Mouse (Mus musculus): ENCODE data around the gene Prkcb. TPM values are rescaled to one million over a fixed set of nuclear protein-coding genes. Genes with fewer than 3 reads are reported as not detected.

The Prkcb gene
- polyA plus RNA-seq, 1 experiment from 2014 or later: 4.6 TPM

- WGBS: under 1% methylated on average over 21 of the region's 21 CpGs
- peak; percentile 65 for DNase-seq (ENCODE audit: extremely low spot score, low spot score)
- Histone ChIP-seq H3K4me3 (peak overlapping the region; percentile 43), H3K36me3 (replicated peaks) (no peaks in the 10 kb centered on the region), H3K4me1 (peaks cover 25% of the 10 kb centered on the region), H3K27me3 (ENCODE audit: poor library complexity, severe bottlenecking) (peaks cover 5% of the 10 kb centered on the region; the same call in 1 of the 2 replicates), H3K27ac (peak overlapping the region; percentile 81), H3K9me3 (no peaks in the 10 kb centered on the region)
Observed at GRCm38 (mm10) chr7:122404571-122405393, 116.2 kb downstream of the Prkcb start.

- 80% methylated on average over 13 of the region's 13 CpGs for WGBS
- no peak overlapping the region for H3K4me3 ChIP-seq
- H3K27ac ChIP-seq: no peak overlapping the region
- H3K4me1 ChIP-seq: peaks cover 25% of the 10 kb centered on the region
- no peak for DNase-seq (ENCODE audit: extremely low spot score, low spot score)
- no peaks in the 10 kb centered on the region for H3K36me3 ChIP-seq (replicated peaks)
- no peaks in the 10 kb centered on the region for H3K9me3 ChIP-seq
- peaks cover 5% of the 10 kb centered on the region; the same call in 1 of the 2 replicates for H3K27me3 ChIP-seq (ENCODE audit: poor library complexity, severe bottlenecking)
Observed at GRCm38 (mm10) chr7:122406625-122407024, 118.1 kb downstream of the Prkcb start.

- H3K27me3 ChIP-seq (ENCODE audit: poor library complexity, severe bottlenecking): no peaks in the 10 kb centered on the region; the same call in 1 of the 2 replicates
- WGBS: 86% methylated on average over 6 of the region's 6 CpGs
- no peak for DNase-seq (ENCODE audit: extremely low spot score, low spot score)
- no peak overlapping the region for H3K27ac ChIP-seq
- H3K4me1 ChIP-seq: peaks cover 15% of the 10 kb centered on the region
- H3K36me3 ChIP-seq (replicated peaks): no peaks in the 10 kb centered on the region
- H3K9me3 ChIP-seq: no peaks in the 10 kb centered on the region
- no peak overlapping the region for H3K4me3 ChIP-seq
Observed at GRCm38 (mm10) chr7:122409945-122410344, 121.4 kb downstream of the Prkcb start.

- H3K36me3 ChIP-seq (replicated peaks): no peaks in the 10 kb centered on the region
- 88% methylated on average over 3 of the region's 3 CpGs for WGBS
- no peak overlapping the region for H3K4me3 ChIP-seq
- H3K9me3 ChIP-seq: no peaks in the 10 kb centered on the region
- H3K4me1 ChIP-seq: peaks cover 8% of the 10 kb centered on the region; the same call in 1 of the 2 replicates
- H3K27ac ChIP-seq: no peak overlapping the region
- H3K27me3 ChIP-seq (ENCODE audit: poor library complexity, severe bottlenecking): no peaks in the 10 kb centered on the region; the same call in 1 of the 2 replicates
- DNase-seq (ENCODE audit: extremely low spot score, low spot score): no peak
Observed at GRCm38 (mm10) chr7:122410873-122411272, 122.3 kb downstream of the Prkcb start.

GRCm38 (mm10) chr7:122413231-122413630 lies 124.7 kb downstream of the Prkcb start:
- Histone ChIP-seq H3K36me3 (replicated peaks) (no peaks in the 10 kb centered on the region), H3K4me3 (no peak overlapping the region), H3K4me1 (no peaks in the 10 kb centered on the region), H3K27me3 (ENCODE audit: poor library complexity, severe bottlenecking) (no peaks in the 10 kb centered on the region), H3K27ac (no peak overlapping the region), H3K9me3 (no peaks in the 10 kb centered on the region)
- no peak for DNase-seq (ENCODE audit: extremely low spot score, low spot score)
- WGBS: 87% methylated on average over 6 of the region's 6 CpGs

- no peak overlapping the region for H3K27ac ChIP-seq
Observed at GRCm38 (mm10) chr7:122414146-122414545, 125.6 kb downstream of the Prkcb start.

GRCm38 (mm10) chr7:122414608-122415007 lies 126.1 kb downstream of the Prkcb start:
- H3K9me3 ChIP-seq: no peaks in the 10 kb centered on the region
- no peaks in the 10 kb centered on the region for H3K4me1 ChIP-seq
- no peak for DNase-seq (ENCODE audit: extremely low spot score, low spot score)
- 96% methylated on average over 6 of the region's 6 CpGs for WGBS
- H3K36me3 ChIP-seq (replicated peaks): no peaks in the 10 kb centered on the region
- H3K4me3 ChIP-seq: no peak overlapping the region
- H3K27me3 ChIP-seq (ENCODE audit: poor library complexity, severe bottlenecking): no peaks in the 10 kb centered on the region
- H3K27ac ChIP-seq: no peak overlapping the region

More at GRCm38 (mm10) chr7:122414146-122414545, 125.6 kb downstream of the Prkcb start:
- WGBS: 90% methylated on average over 10 of the region's 10 CpGs
- H3K4me3 ChIP-seq: no peak overlapping the region
- no peaks in the 10 kb centered on the region for H3K36me3 ChIP-seq (replicated peaks)
- no peaks in the 10 kb centered on the region for H3K9me3 ChIP-seq
- no peaks in the 10 kb centered on the region for H3K27me3 ChIP-seq (ENCODE audit: poor library complexity, severe bottlenecking)
- no peaks in the 10 kb centered on the region for H3K4me1 ChIP-seq
- no peak for DNase-seq (ENCODE audit: extremely low spot score, low spot score)

- H3K9me3 ChIP-seq: no peaks in the 10 kb centered on the region
- DNase-seq (ENCODE audit: extremely low spot score, low spot score): no peak
- WGBS: 88% methylated on average over 9 of the region's 9 CpGs
- H3K4me1 ChIP-seq: no peaks in the 10 kb centered on the region
- no peaks in the 10 kb centered on the region for H3K27me3 ChIP-seq (ENCODE audit: poor library complexity, severe bottlenecking)
- H3K36me3 ChIP-seq (replicated peaks): no peaks in the 10 kb centered on the region
- no peak overlapping the region for H3K4me3 ChIP-seq
- H3K27ac ChIP-seq: no peak overlapping the region
Observed at GRCm38 (mm10) chr7:122415387-122415786, 126.8 kb downstream of the Prkcb start.

- 88% methylated on average over 12 of the region's 12 CpGs for WGBS
- no peak overlapping the region for H3K27ac ChIP-seq
- H3K4me3 ChIP-seq: no peak overlapping the region
- H3K36me3 ChIP-seq (replicated peaks): no peaks in the 10 kb centered on the region
- peaks cover 3% of the 10 kb centered on the region; the same call in 1 of the 2 replicates for H3K4me1 ChIP-seq
- no peak for DNase-seq (ENCODE audit: extremely low spot score, low spot score)
- H3K9me3 ChIP-seq: no peaks in the 10 kb centered on the region
- H3K27me3 ChIP-seq (ENCODE audit: poor library complexity, severe bottlenecking): no peaks in the 10 kb centered on the region
Observed at GRCm38 (mm10) chr7:122415904-122416303, 127.4 kb downstream of the Prkcb start.

- 78% methylated on average over 3 of the region's 3 CpGs for WGBS
- no peak for DNase-seq (ENCODE audit: extremely low spot score, low spot score)
- no peaks in the 10 kb centered on the region for H3K27me3 ChIP-seq (ENCODE audit: poor library complexity, severe bottlenecking)
- H3K4me3 ChIP-seq: no peak overlapping the region
- no peak overlapping the region for H3K27ac ChIP-seq
- H3K4me1 ChIP-seq: peaks cover 9% of the 10 kb centered on the region
- no peaks in the 10 kb centered on the region for H3K9me3 ChIP-seq
- H3K36me3 ChIP-seq (replicated peaks): no peaks in the 10 kb centered on the region
Observed at GRCm38 (mm10) chr7:122418551-122418950, 130.0 kb downstream of the Prkcb start.

GRCm38 (mm10) chr7:122423816-122424215 lies 135.3 kb downstream of the Prkcb start:
- DNase-seq (ENCODE audit: extremely low spot score, low spot score): no peak
- Histone ChIP-seq H3K27ac (no peak overlapping the region), H3K4me3 (no peak overlapping the region), H3K27me3 (ENCODE audit: poor library complexity, severe bottlenecking) (no peaks in the 10 kb centered on the region), H3K9me3 (no peaks in the 10 kb centered on the region), H3K4me1 (peaks cover 12% of the 10 kb centered on the region), H3K36me3 (replicated peaks) (no peaks in the 10 kb centered on the region)
- 71% methylated on average over 4 of the region's 4 CpGs for WGBS

GRCm38 (mm10) chr7:122429134-122429533 lies 140.6 kb downstream of the Prkcb start:
- Histone ChIP-seq H3K9me3 (no peaks in the 10 kb centered on the region), H3K4me3 (no peak overlapping the region), H3K36me3 (replicated peaks) (no peaks in the 10 kb centered on the region), H3K27me3 (ENCODE audit: poor library complexity, severe bottlenecking) (no peaks in the 10 kb centered on the region), H3K4me1 (no peaks in the 10 kb centered on the region), H3K27ac (no peak overlapping the region)
- 91% methylated on average over 5 of the region's 5 CpGs for WGBS
- no peak for DNase-seq (ENCODE audit: extremely low spot score, low spot score)

GRCm38 (mm10) chr7:122432401-122432800 lies 143.8 kb downstream of the Prkcb start:
- Histone ChIP-seq H3K27ac (no peak overlapping the region), H3K4me3 (no peak overlapping the region), H3K36me3 (replicated peaks) (no peaks in the 10 kb centered on the region), H3K27me3 (ENCODE audit: poor library complexity, severe bottlenecking) (no peaks in the 10 kb centered on the region), H3K4me1 (no peaks in the 10 kb centered on the region), H3K9me3 (no peaks in the 10 kb centered on the region)
- WGBS: 81% methylated on average over 4 of the region's 4 CpGs
- no peak for DNase-seq (ENCODE audit: extremely low spot score, low spot score)

Data from forebrain, embryonic 10.5 days (tissue).